Mouse (Mus musculus) CH12.LX (cell line): Measurements from ENCODE around the gene Rnf26. TPM values are rescaled to one million over a fixed set of nuclear protein-coding genes. Genes with fewer than 3 reads are reported as not detected.

ENCODE experiments used
- DNase-seq: peaks from one replicate; pipeline ENCODE4 v3.0.0-alpha.2; 2013; ENCODE audit errors: extremely low read depth
- H3K27ac ChIP-seq: 2 replicates; pipeline ENCODE4 v1.5.1; 2012; ENCODE audit warnings: low read depth, mild to moderate bottlenecking, control low read depth, moderate library complexity; ENCODE audit not compliant: insufficient read depth
- H3K27me3 ChIP-seq: replicated peaks from 2 replicates; pipeline ENCODE3; 2012; ENCODE audit warnings: inconsistent platforms
- H3K36me3 ChIP-seq, 2 experiments: replicated peaks in 1 of 2; 2 replicates each; pipeline versions ENCODE3 to v1.6.1; 2012; ENCODE audit warnings: inconsistent platforms in 1 of 2, low read length in 1 of 2, mild to moderate bottlenecking in 1 of 2, mixed read lengths in 1 of 2, moderate library complexity in 1 of 2; ENCODE audit not compliant: control insufficient read depth in 1 of 2, insufficient read depth in 1 of 2
- H3K4me1 ChIP-seq, 2 experiments: 2 replicates each; pipeline ENCODE4 v1.6.1; 2012; ENCODE audit warnings: inconsistent platforms in 1 of 2, moderate library complexity in 1 of 2; ENCODE audit not compliant: insufficient read depth in 2 of 2, control insufficient read depth in 1 of 2
- H3K4me2 ChIP-seq: 2 replicates; pipeline ENCODE4 v1.6.1; 2012; ENCODE audit warnings: low read depth, mild to moderate bottlenecking, control low read depth; ENCODE audit not compliant: poor library complexity, insufficient read depth, severe bottlenecking
- H3K4me3 ChIP-seq, 3 experiments: fragments of 150-350 bp in 1 of 3; sonication (generic) in 1 of 3; replicated peaks in 1 of 3; 2 replicates each; pipeline versions ENCODE3 to v1.5.1; 2011 to 2012; ENCODE audit warnings: low read depth in 2 of 3, low read length in 2 of 3, mild to moderate bottlenecking in 2 of 3, moderate library complexity in 2 of 3, control low read depth in 1 of 3, improper control_type of control experiment in 1 of 3, inconsistent platforms in 1 of 3, mixed read lengths in 1 of 3; ENCODE audit not compliant: poor library complexity in 1 of 3
- H3K79me2 ChIP-seq: replicated peaks from 2 replicates; pipeline ENCODE4 v1.6.1; 2012; ENCODE audit warnings: mild to moderate bottlenecking, moderate library complexity; ENCODE audit not compliant: control insufficient read depth, poor library complexity, insufficient read depth, severe bottlenecking; ENCODE audit errors: extremely low read depth
- H3K9ac ChIP-seq: 2 replicates; pipeline ENCODE4 v1.6.1; 2012; ENCODE audit warnings: low read depth, mild to moderate bottlenecking, control low read depth, moderate library complexity; ENCODE audit not compliant: insufficient read depth
- H3K9me3 ChIP-seq: replicated peaks from 2 replicates; pipeline ENCODE3; 2012; ENCODE audit warnings: low read length, inconsistent platforms, mixed read lengths
- CHD1 ChIP-seq: IDR thresholded peaks from 2 replicates; pipeline ENCODE4 v1.6.1; 2012; ENCODE audit warnings: low read depth, low read length, improper control_type of control experiment, inconsistent platforms
- CTCF ChIP-seq, 2 experiments: IDR thresholded peaks in 1 of 2; conservative IDR thresholded peaks in 1 of 2; 2 replicates each; pipeline ENCODE4 v1.5.1; 2011 to 2012; ENCODE audit warnings: low read depth in 2 of 2, low read length in 2 of 2, improper control_type of control experiment in 1 of 2, inconsistent platforms in 1 of 2, mild to moderate bottlenecking in 1 of 2, moderate library complexity in 1 of 2
- E2F4 ChIP-seq: IDR thresholded peaks from 2 replicates; pipeline ENCODE4 v1.6.1; 2011; ENCODE audit warnings: low read depth, low read length, improper control_type of control experiment; ENCODE audit not compliant: insufficient replicate concordance
- ELF1 ChIP-seq: IDR thresholded peaks from 2 replicates; pipeline ENCODE4 v1.6.1; 2014; ENCODE audit warnings: low read depth, mild to moderate bottlenecking, inconsistent platforms, low read length, improper control_type of control experiment
- HCFC1 ChIP-seq: IDR thresholded peaks from 2 replicates; pipeline ENCODE4 v1.6.1; 2012; ENCODE audit warnings: low read depth, mild to moderate bottlenecking, inconsistent platforms, low read length, improper control_type of control experiment
- JUN ChIP-seq: IDR thresholded peaks from 2 replicates; pipeline ENCODE4 v1.6.1; 2011; ENCODE audit warnings: low read depth, mild to moderate bottlenecking, low read length, improper control_type of control experiment, moderate library complexity; ENCODE audit not compliant: insufficient read depth
- JUND ChIP-seq: conservative IDR thresholded peaks from 2 replicates; pipeline ENCODE4 v1.6.1; 2011; ENCODE audit warnings: low read depth, low read length, improper control_type of control experiment
- MAZ ChIP-seq: IDR thresholded peaks from 2 replicates; pipeline ENCODE4 v1.6.1; 2012; ENCODE audit warnings: low read depth, mild to moderate bottlenecking, inconsistent platforms, low read length, improper control_type of control experiment, moderate library complexity
- MEF2A ChIP-seq: IDR thresholded peaks from 2 replicates; pipeline ENCODE4 v1.6.1; 2014; ENCODE audit warnings: low read depth, mild to moderate bottlenecking, inconsistent platforms, low read length, improper control_type of control experiment, borderline replicate concordance
- NRF1 ChIP-seq: IDR thresholded peaks from 2 replicates; pipeline ENCODE4 v1.6.1; 2014; ENCODE audit warnings: low read depth, mild to moderate bottlenecking, inconsistent platforms, low read length, improper control_type of control experiment, moderate library complexity
- PAX5 ChIP-seq: IDR thresholded peaks from 2 replicates; pipeline ENCODE4 v1.6.1; 2012; ENCODE audit warnings: low read length, inconsistent platforms, mixed read lengths
- POLR2A ChIP-seq: IDR thresholded peaks from 2 replicates; pipeline ENCODE4 v1.6.1; 2011; ENCODE audit warnings: low read depth, mild to moderate bottlenecking, improper control_type of control experiment, low read length
- RAD21 ChIP-seq: IDR thresholded peaks from 2 replicates; pipeline ENCODE4 v1.6.1; 2011; ENCODE audit warnings: low read depth, mild to moderate bottlenecking, low read length, improper control_type of control experiment, moderate library complexity
- RCOR1 ChIP-seq: conservative IDR thresholded peaks from 2 replicates; pipeline ENCODE4 v1.6.1; 2012; ENCODE audit warnings: low read depth, mild to moderate bottlenecking, inconsistent platforms, low read length, improper control_type of control experiment
- SIN3A ChIP-seq: IDR thresholded peaks from 2 replicates; pipeline ENCODE4 v1.6.1; 2012; ENCODE audit warnings: low read length, improper control_type of control experiment, inconsistent platforms
- SMC3 ChIP-seq: IDR thresholded peaks from 2 replicates; pipeline ENCODE4 v1.6.1; 2011; ENCODE audit warnings: low read depth, low read length, improper control_type of control experiment
- UBTF ChIP-seq: IDR thresholded peaks from 2 replicates; pipeline ENCODE4 v1.6.1; 2012; ENCODE audit warnings: low read depth, mild to moderate bottlenecking, inconsistent platforms, low read length, improper control_type of control experiment, moderate library complexity
- ZKSCAN1 ChIP-seq: IDR thresholded peaks from 2 replicates; pipeline ENCODE4 v1.6.1; 2012; ENCODE audit warnings: low read depth, inconsistent platforms, low read length, improper control_type of control experiment, borderline replicate concordance
- dilution Hi-C: fragments of 300-500 bp; cut with MboI; formaldehyde crosslinking; loops from 2 replicates; pipeline ENCODE4 v1.14.3; 2020; ENCODE audit warnings: low sequenced_read_pairs; ENCODE audit not compliant: extremely low pct_unique_long_range_greater_than_20kb, extremely low pct_ligation_motif_present
- in situ Hi-C: fragments of 300-500 bp; cut with MboI; formaldehyde crosslinking; loops from 3 replicates; pipeline ENCODE4 v1.14.3; 2019; ENCODE audit warnings: low sequenced_read_pairs, low pct_ligation_motif_present, low pct_unique_long_range_greater_than_20kb, mixed read lengths
- polyA plus RNA-seq: library from polyadenylated mRNA; unstranded; fragments of >175 nt; gene quantifications from 2 replicates; pipeline ENCODE4 v1.2.1, GENCODE M21; 2012; ENCODE audit warnings: low read depth; ENCODE audit not compliant: insufficient read length
- total RNA-seq, 2 experiments: library from RNA; depleted of rRNA; stranded (reverse); fragments of 300-350 nt in 1 of 2; fragments of >200 nt in 1 of 2; gene quantifications; 2 replicates each; pipeline ENCODE4 v1.2.3; 2012 to 2014

Gene Rnf26
- total and polyA plus RNA-seq, 3 experiments: 11.7 to 40.0 (median 15.3) TPM

GRCm38 (mm10) chr9:44078136-44078797 is 35.0 kb downstream of the Rnf26 start:
- H3K79me2 ChIP-seq: no peaks in the 10 kb centered on the region
- in situ Hi-C loops: no loop called here
- no peak overlapping the region for H3K4me2 ChIP-seq

GRCm38 (mm10) chr9:44077266-44077910 is 35.9 kb downstream of the Rnf26 start:
- Histone ChIP-seq H3K27ac (no peak overlapping the region), H3K36me3 (no peaks in the 10 kb centered on the region), H3K9me3 (no peaks in the 10 kb centered on the region), H3K4me1 (peaks cover 0 to 16% of the 10 kb centered on the region in 2 experiments; a peak in 2 of 4 replicates), H3K9ac (no peak overlapping the region), H3K27me3 (peaks cover 59% of the 10 kb centered on the region), H3K79me2 (no peaks in the 10 kb centered on the region), H3K4me3 (no peak overlapping the region), H3K4me2 (no peak overlapping the region)
- DNase-seq: no peak
- dilution Hi-C loops (no loop called here), in situ Hi-C loops (no loop called here)
- TF ChIP-seq JUN (no peak), PAX5 (no peak), CHD1 (no peak), NRF1 (no peak), ELF1 (no peak), SIN3A (no peak), POLR2A (no peak), UBTF (no peak), MEF2A (no peak), JUND (no peak)

More at GRCm38 (mm10) chr9:44078136-44078797, 35.0 kb downstream of the Rnf26 start:
- DNase-seq: no peak
- no peak overlapping the region for H3K4me3 ChIP-seq
- H3K9me3 ChIP-seq: no peaks in the 10 kb centered on the region
- H3K27ac ChIP-seq: no peak overlapping the region
- peaks cover 0 to 16% of the 10 kb centered on the region in 2 experiments; a peak in 2 of 4 replicates for H3K4me1 ChIP-seq
- peaks cover 57% of the 10 kb centered on the region for H3K27me3 ChIP-seq
- dilution Hi-C loops: no loop called here
- H3K36me3 ChIP-seq: no peaks in the 10 kb centered on the region
- H3K9ac ChIP-seq: no peak overlapping the region
- TF ChIP-seq RCOR1: no peak
- TF ChIP-seq ZKSCAN1: peak; percentile 14; the same call in 1 of the 2 replicates
- TF ChIP-seq, all 38 proteins: peak for 1

GRCm38 (mm10) chr9:44076764-44077120 is 36.6 kb downstream of the Rnf26 start:
- Histone ChIP-seq H3K4me1 (peaks cover 4 to 16% of the 10 kb centered on the region in 2 experiments), H3K27ac (no peak overlapping the region), H3K36me3 (no peaks in the 10 kb centered on the region), H3K4me2 (no peak overlapping the region), H3K27me3 (peaks cover 59% of the 10 kb centered on the region), H3K9ac (no peak overlapping the region), H3K79me2 (no peaks in the 10 kb centered on the region), H3K9me3 (no peaks in the 10 kb centered on the region), H3K4me3 (no peak overlapping the region)
- in situ Hi-C loops: no loop called here
- DNase-seq: peak; percentile 78
- TF ChIP-seq ZKSCAN1: no peak
- TF ChIP-seq E2F4: no peak
- no peak for TF ChIP-seq UBTF
- peak; percentile 61 for TF ChIP-seq SMC3
- no peak for TF ChIP-seq HCFC1
- TF ChIP-seq MAZ: no peak
- peak; percentile 33 to 72; a peak in 3 of 4 replicates for TF ChIP-seq CTCF (conservative IDR thresholded peaks at IDR 0.05 in 1 of 2, IDR thresholded peaks at IDR 0.05 in 1 of 2; ENCODE audit: low read depth in 2 of 2, low read length in 2 of 2)
- TF ChIP-seq RAD21: peak; percentile 41
- dilution Hi-C loops: no loop called here
